18 mouse cellular contexts compared by ENCODE assay signal in genomic region chr12:34795487-34795886, GRCm38 (mm10).
DNase-seq lines count a peak whose midpoint lies in the region; TF ChIP-seq lines count a peak whose summit lies in the region.
"Had no signal": no experiment of that assay in that cellular context is flagged by ENCODE, and none has a peak within 500 bp of the region (broad histone marks: within the 10 kb centered on the region; RNA-seq: fewer than 3 reads in every experiment).

No protein-coding gene starts in this region.

- H3K27ac ChIP-seq in CH12.LX (ENCODE audit: insufficient read depth, low read depth) = no peak overlapping the region
- H3K27ac ChIP-seq: embryonic facial prominence, embryonic 12.5 days; heart, embryonic 15.5 days; hindbrain, embryonic 12.5 days; midbrain, embryonic 12.5 days had no signal

- TF ChIP-seq EP300 in CH12.LX (IDR thresholded peaks at IDR 0.05; ENCODE audit: low read length) = no peak

- no peak for TF ChIP-seq POLR2A in CH12.LX (IDR thresholded peaks at IDR 0.05; ENCODE audit: low read depth, low read length)

- H3K27me3 ChIP-seq in CH12.LX (replicated peaks) = no peaks in the 10 kb centered on the region
- H3K27me3 ChIP-seq: embryonic facial prominence, embryonic 12.5 days; heart, embryonic 15.5 days; hindbrain, embryonic 12.5 days; midbrain, embryonic 12.5 days had no signal

- dilution Hi-C loops in CH12.LX (cut with MboI; ENCODE audit: extremely low pct_ligation_motif_present, extremely low pct_unique_long_range_greater_than_20kb, low sequenced_read_pairs) = no loop called here

- peak; percentile 28 for DNase-seq in heart, postnatal 4 days
- no peak for DNase-seq in heart, postnatal 25 days (ENCODE audit: low spot score)
- DNase-seq in CH12.LX (ENCODE audit: extremely low read depth) = no peak
- peak; percentile 2 for DNase-seq in Muller cell, postnatal 12 days (ENCODE audit: inconsistent ontology term)
- peak; percentile 49 for DNase-seq in kidney, postnatal 10 days
- DNase-seq in spleen, adult 18-20 months = no peak
- DNase-seq in yolk sac, embryonic 10.5 days (ENCODE audit: low spot score) = no peak
- DNase-seq: adrenal gland, postnatal 36 days; cerebellum, adult 18-20 months; gastrocnemius, postnatal 14 days; lung, adult 18-20 months; right cerebral cortex, adult 18-20 months; thymus, adult 18-20 months had no signal

- no peak overlapping the region for H3K4me3 ChIP-seq in CH12.LX (replicated peaks in 1 of 3; ENCODE audit: low read depth in 2 of 3, low read length in 2 of 3, poor library complexity in 1 of 3)
- H3K4me3 ChIP-seq: embryonic facial prominence, embryonic 12.5 days; heart, embryonic 15.5 days; hindbrain, embryonic 12.5 days; midbrain, embryonic 12.5 days had no signal

- intact Hi-C loops in heart, postnatal 25 days (cut with DNase I) = no loop called here

- no peaks in the 10 kb centered on the region for H3K36me3 ChIP-seq in CH12.LX (replicated peaks in 1 of 2; ENCODE audit: control insufficient read depth in 1 of 2, insufficient read depth in 1 of 2, low read length in 1 of 2)
- H3K36me3 ChIP-seq: embryonic facial prominence, embryonic 12.5 days; heart, embryonic 15.5 days; hindbrain, embryonic 12.5 days; midbrain, embryonic 12.5 days had no signal

- no peak for TF ChIP-seq CTCF in CH12.LX (conservative IDR thresholded peaks at IDR 0.05 in 1 of 2, IDR thresholded peaks at IDR 0.05 in 1 of 2; ENCODE audit: low read depth in 2 of 2, low read length in 2 of 2)

- TF ChIP-seq RAD21 in CH12.LX (IDR thresholded peaks at IDR 0.05; ENCODE audit: low read depth, low read length) = no peak

- H3K9me3 ChIP-seq in CH12.LX (replicated peaks; ENCODE audit: low read length) = no peaks in the 10 kb centered on the region
- H3K9me3 ChIP-seq: embryonic facial prominence, embryonic 12.5 days; heart, embryonic 15.5 days; hindbrain, embryonic 12.5 days; midbrain, embryonic 12.5 days had no signal

- H3K4me2 ChIP-seq in CH12.LX (ENCODE audit: insufficient read depth, low read depth, poor library complexity, severe bottlenecking) = no peak overlapping the region
- H3K4me2 ChIP-seq: embryonic facial prominence, embryonic 12.5 days; heart, embryonic 15.5 days; hindbrain, embryonic 12.5 days; liver, embryonic 11.5 days; midbrain, embryonic 12.5 days had no signal

- in situ Hi-C loops in CH12.LX (cut with MboI; ENCODE audit: low pct_ligation_motif_present, low pct_unique_long_range_greater_than_20kb, low sequenced_read_pairs) = no loop called here

- peaks cover 0 to 2% of the 10 kb centered on the region in 2 experiments; a peak in 1 of 4 replicates for H3K4me1 ChIP-seq in CH12.LX (ENCODE audit: control insufficient read depth in 1 of 2, insufficient read depth in 2 of 2)
- H3K4me1 ChIP-seq: midbrain, embryonic 12.5 days had no signal

- H3K9ac ChIP-seq in CH12.LX (ENCODE audit: insufficient read depth, low read depth) = no peak overlapping the region
- H3K9ac ChIP-seq: embryonic facial prominence, embryonic 12.5 days; heart, embryonic 15.5 days; hindbrain, embryonic 12.5 days; midbrain, embryonic 12.5 days had no signal

- H3K79me2 ChIP-seq in CH12.LX (replicated peaks; ENCODE audit: control insufficient read depth, extremely low read depth, insufficient read depth, poor library complexity, severe bottlenecking) = no peaks in the 10 kb centered on the region

TF ChIP-seq in CH12.LX, 34 proteins besides CTCF, POLR2A, EP300 and RAD21:
- no peak for TF ChIP-seq MYC (IDR thresholded peaks at IDR 0.05; ENCODE audit: low read depth, low read length)
- peak; percentile 75 for TF ChIP-seq MAFK (IDR thresholded peaks at IDR 0.05; ENCODE audit: insufficient replicate concordance, low read length)

Comparison
In these comparisons a context has a peak if more than half of its experiments do, and no peak if none do; other contexts are left out.
1. DNase-seq: peak in heart, postnatal 4 days (single experiment), Muller cell, postnatal 12 days (single experiment) and kidney, postnatal 10 days (single experiment); none in heart, postnatal 25 days (single experiment), CH12.LX (single experiment), spleen, adult 18-20 months (0 of 2) and yolk sac, embryonic 10.5 days (single experiment).